12 mouse cellular contexts compared by ENCODE assay signal in the genomic region with DNA sequence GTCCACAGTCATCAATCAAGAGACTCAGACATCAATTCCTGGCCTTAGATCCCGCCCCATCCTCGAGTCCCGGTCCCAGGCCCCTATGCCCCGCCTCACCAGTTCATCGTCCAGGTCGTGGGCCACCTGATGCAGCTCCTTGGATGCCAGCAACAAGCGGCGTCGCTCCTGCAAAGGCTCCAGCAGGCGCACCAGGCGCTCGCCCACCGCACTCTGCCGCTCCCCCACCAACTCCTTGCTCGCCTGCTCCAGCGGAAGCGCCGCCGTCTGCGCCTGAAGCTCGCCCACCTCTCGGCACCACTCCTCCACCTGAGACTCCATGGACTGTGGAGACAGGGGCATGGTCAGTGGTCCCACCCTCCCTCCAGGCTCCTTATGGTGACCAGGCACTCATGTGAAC. TPM values are rescaled to one million over a fixed set of nuclear protein-coding genes. Genes with fewer than 3 reads are reported as not detected.
A peak's percentile ranks its signal among the peaks of the same experiment; 100 is the strongest.
DNase-seq lines count a peak whose midpoint lies in the region; ATAC-seq and TF ChIP-seq lines count a peak whose summit lies in the region.
"Had no signal": no experiment of that assay in that cellular context is flagged by ENCODE, and none has a peak within 500 bp of the region (broad histone marks: within the 10 kb centered on the region; RNA-seq: fewer than 3 reads in every experiment).

No protein-coding gene starts in this region.

- no peak overlapping the region for H3K9ac ChIP-seq in midbrain, embryonic 11.5 days (ENCODE audit: low read length)
- H3K9ac ChIP-seq in forebrain, embryonic 15.5 days (replicated peaks) = no peak overlapping the region
- H3K9ac ChIP-seq: limb, embryonic 15.5 days had no signal

- peaks cover 13% of the 10 kb centered on the region for H3K4me1 ChIP-seq in midbrain, embryonic 10.5 days
- no peaks in the 10 kb centered on the region for H3K4me1 ChIP-seq in midbrain, embryonic 11.5 days (ENCODE audit: control insufficient read depth, insufficient read depth, low read length)
- H3K4me1 ChIP-seq in forebrain, embryonic 15.5 days = peaks cover 9% of the 10 kb centered on the region
- no peaks in the 10 kb centered on the region for H3K4me1 ChIP-seq in kidney, adult 2 months (ENCODE audit: control insufficient read depth, insufficient read depth, low read length)

- H3K36me3 ChIP-seq in midbrain, embryonic 10.5 days = no peaks in the 10 kb centered on the region
- no peaks in the 10 kb centered on the region for H3K36me3 ChIP-seq in midbrain, embryonic 11.5 days (ENCODE audit: control insufficient read depth, insufficient read depth, low read length)
- H3K36me3 ChIP-seq in forebrain, embryonic 15.5 days = peaks cover 2% of the 10 kb centered on the region; the same call in 1 of the 2 replicates
- no peaks in the 10 kb centered on the region for H3K36me3 ChIP-seq in kidney, adult 2 months (ENCODE audit: control insufficient read depth, insufficient read depth, low read length)
- H3K36me3 ChIP-seq: limb, embryonic 15.5 days had no signal

- peaks cover 6% of the 10 kb centered on the region; the same call in 1 of the 2 replicates for H3K9me3 ChIP-seq in midbrain, embryonic 10.5 days (replicated peaks)
- no peaks in the 10 kb centered on the region for H3K9me3 ChIP-seq in midbrain, embryonic 11.5 days (ENCODE audit: control insufficient read depth, low read length)
- H3K9me3 ChIP-seq in forebrain, embryonic 15.5 days = no peaks in the 10 kb centered on the region
- H3K9me3 ChIP-seq: limb, embryonic 15.5 days had no signal

- H3K4me3 ChIP-seq in midbrain, embryonic 10.5 days = peak overlapping the region; percentile 5; the same call in 1 of the 2 replicates
- H3K4me3 ChIP-seq in midbrain, embryonic 11.5 days (ENCODE audit: low read depth, low read length) = no peak overlapping the region
- peak overlapping the region; percentile 14 for H3K4me3 ChIP-seq in forebrain, embryonic 15.5 days
- H3K4me3 ChIP-seq in kidney, adult 2 months (ENCODE audit: insufficient read depth, low read depth, low read length) = no peak overlapping the region
- H3K4me3 ChIP-seq: limb, embryonic 15.5 days had no signal

- peak; percentile 60; the same call in 1 of the 2 replicates for ATAC-seq in frontal cortex, adult (ENCODE audit: low TSS enrichment)
- no peak for ATAC-seq in midbrain, embryonic 11.5 days (ENCODE audit: low FRiP score)
- ATAC-seq in forebrain, embryonic 15.5 days (replicated peaks) = no peak

- no peak for TF ChIP-seq CTCF in kidney, adult 2 months (conservative IDR thresholded peaks at IDR 0.05; ENCODE audit: insufficient read depth, insufficient read length, low read depth, low read length)

- H3K27me3 ChIP-seq in midbrain, embryonic 10.5 days (ENCODE audit: low read depth, poor library complexity, severe bottlenecking) = peaks cover 82% of the 10 kb centered on the region
- peaks cover 55% of the 10 kb centered on the region for H3K27me3 ChIP-seq in midbrain, embryonic 11.5 days (ENCODE audit: control insufficient read depth, insufficient read depth, low read length)
- peaks cover 73% of the 10 kb centered on the region for H3K27me3 ChIP-seq in forebrain, embryonic 15.5 days
- no peaks in the 10 kb centered on the region for H3K27me3 ChIP-seq in kidney, adult 2 months (replicated peaks; ENCODE audit: control insufficient read depth, insufficient read depth, low read length)

- no peak overlapping the region for H3K27ac ChIP-seq in midbrain, embryonic 10.5 days (replicated peaks)
- H3K27ac ChIP-seq in midbrain, embryonic 11.5 days (ENCODE audit: low read depth, low read length) = no peak overlapping the region
- no peak overlapping the region for H3K27ac ChIP-seq in forebrain, embryonic 15.5 days (replicated peaks)
- no peak overlapping the region for H3K27ac ChIP-seq in kidney, adult 2 months (ENCODE audit: insufficient read depth, low read depth, low read length)
- H3K27ac ChIP-seq: limb, embryonic 15.5 days had no signal

- no peak for TF ChIP-seq POLR2A in kidney, adult 2 months (IDR thresholded peaks at IDR 0.05; ENCODE audit: low read depth, low read length)

- WGBS in midbrain, embryonic 10.5 days = 2% methylated on average over 22 of the region's 22 CpGs
- 2% methylated on average over 20 of the region's 22 CpGs for WGBS in midbrain, embryonic 11.5 days
- WGBS in forebrain, embryonic 15.5 days = 1% methylated on average over 22 of the region's 22 CpGs
- WGBS in kidney, adult 2 months = 3% methylated on average over 22 of the region's 22 CpGs

- no peak overlapping the region for H3K4me2 ChIP-seq in midbrain, embryonic 11.5 days
- no peak overlapping the region; the same call in 1 of the 2 replicates for H3K4me2 ChIP-seq in forebrain, embryonic 15.5 days (replicated peaks)
- H3K4me2 ChIP-seq: limb, embryonic 15.5 days had no signal

- no peak for DNase-seq in frontal cortex, postnatal 14 days (ENCODE audit: low spot score in 2 of 2)
- DNase-seq in midbrain, embryonic 10.5 days (ENCODE audit: low spot score) = no peak
- no peak for DNase-seq in midbrain, embryonic 11.5 days (ENCODE audit: low spot score, missing footprints)
- peak; percentile 68 for DNase-seq in right cerebral cortex, postnatal 14 days
- DNase-seq in kidney, adult 2 months = no peak
- no peak for DNase-seq in adrenal gland, adult 18-20 months (ENCODE audit: low spot score in 2 of 2)
- DNase-seq: B cell, adult 2 months; gastrocnemius, postnatal 36 days had no signal

RNA-seq across cellular contexts. Expression of a gene that starts 18.1 kb away (rescaled TPM):
- polyA plus RNA-seq in midbrain, embryonic 10.5 days (2016; fragmentation: Nextera tagmentation; extraction: Ambion mirVana) = 0.48 and 0.82 TPM in 2 replicates
- not detected in 2 replicates for polyA plus RNA-seq in midbrain, embryonic 11.5 days (2014; fragmentation: Nextera tagmentation; extraction: Ambion mirVana)
- 0.46 TPM in 1 of 2 replicates, not detected in the other for polyA plus RNA-seq in forebrain, embryonic 15.5 days (2015; fragmentation: Nextera tagmentation; extraction: Ambion mirVana)
- polyA plus RNA-seq in kidney, adult 2 months (2012; rRNA removed) = 0.39 TPM in 1 of 2 replicates, not detected in the other
- 1 to 10 TPM in 1 of 2 experiments, not detected in 1; 1.7 TPM for total RNA-seq in adrenal gland, adult 18-20 months (2021)
- total RNA-seq: gastrocnemius, postnatal 36 days had no signal
- polyA plus RNA-seq: neural tube, embryonic 11.5 days had no signal

RNA-seq across cellular contexts. Expression of a gene that starts 19.5 kb away (rescaled TPM):
- polyA plus RNA-seq in midbrain, embryonic 10.5 days (2016; fragmentation: Nextera tagmentation; extraction: Ambion mirVana) = 71.7 and 77.2 TPM in 2 replicates
- polyA plus RNA-seq in midbrain, embryonic 11.5 days (2014; fragmentation: Nextera tagmentation; extraction: Ambion mirVana) = 45.9 and 50.7 TPM in 2 replicates
- polyA plus RNA-seq in forebrain, embryonic 15.5 days (2015; fragmentation: Nextera tagmentation; extraction: Ambion mirVana) = 90.2 and 91.5 TPM in 2 replicates
- polyA plus RNA-seq in kidney, adult 2 months (2012; rRNA removed) = 39.2 and 45.5 TPM in 2 replicates
- 10 to 100 TPM; 18.3 to 19.4 TPM for total RNA-seq in adrenal gland, adult 18-20 months (2021)

RNA-seq across cellular contexts. Expression of a gene that starts 37.8 kb away (rescaled TPM):
- polyA plus RNA-seq in midbrain, embryonic 10.5 days (2016; fragmentation: Nextera tagmentation; extraction: Ambion mirVana) = 7.0 and 9.0 TPM in 2 replicates
- polyA plus RNA-seq in midbrain, embryonic 11.5 days (2014; fragmentation: Nextera tagmentation; extraction: Ambion mirVana) = 2.9 and 5.8 TPM in 2 replicates
- polyA plus RNA-seq in forebrain, embryonic 15.5 days (2015; fragmentation: Nextera tagmentation; extraction: Ambion mirVana) = 13.3 and 15.0 TPM in 2 replicates
- 76.9 and 84.7 TPM in 2 replicates for polyA plus RNA-seq in kidney, adult 2 months (2012; rRNA removed)
- 10 to 100 TPM; 88.5 to 90.6 TPM for total RNA-seq in adrenal gland, adult 18-20 months (2021)

Comparison
In these comparisons a context has a peak if more than half of its experiments do, and no peak if none do; other contexts are left out.
1. H3K4me3 ChIP-seq: peak in midbrain, embryonic 10.5 days (single experiment) and forebrain, embryonic 15.5 days (single experiment); none in midbrain, embryonic 11.5 days (single experiment) and kidney, adult 2 months (single experiment).